Mouse (Mus musculus) ovary, adult 10 weeks (tissue): ENCODE results near the gene Olfr1414. TPM values are rescaled to one million over a fixed set of nuclear protein-coding genes. Genes with fewer than 3 reads are reported as not detected.

Experiments used
- polyA plus RNA-seq: library from polyadenylated mRNA; stranded (reverse); fragments of 350-450 nt; fragmentation: Illumina TruSeq; extraction: RNeasy Lipid Tissue Mini Kit (QIAGEN cat#74804); gene quantifications from one replicate; pipeline ENCODE4 v1.2.3, GENCODE M21; 2014

The Olfr1414 gene
- polyA plus RNA-seq: not detected

DNA sequence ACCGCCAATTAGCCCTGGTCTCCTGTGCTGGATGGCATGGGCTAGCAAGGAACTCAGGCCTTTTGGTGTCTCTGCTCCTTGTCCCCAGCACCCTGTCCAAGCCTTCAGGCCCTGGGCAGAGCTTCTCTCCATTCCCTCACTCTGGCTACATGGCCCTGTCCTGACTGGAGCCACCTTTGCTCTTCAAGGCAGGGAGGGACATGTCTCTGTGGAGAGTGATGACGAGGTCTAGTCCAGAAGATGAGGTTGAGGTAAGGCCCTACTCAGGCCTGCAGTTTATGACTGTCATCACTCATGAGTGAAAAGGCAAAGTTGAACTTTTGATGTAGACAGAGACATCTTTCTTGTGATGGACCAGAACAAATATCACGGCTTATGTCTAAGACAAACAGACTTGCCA, at the start of gene Olfr1414:
TSS of gene Olfr1414 (minus strand) at position 101 of the 400 bp plus-strand sequence.

DNA sequence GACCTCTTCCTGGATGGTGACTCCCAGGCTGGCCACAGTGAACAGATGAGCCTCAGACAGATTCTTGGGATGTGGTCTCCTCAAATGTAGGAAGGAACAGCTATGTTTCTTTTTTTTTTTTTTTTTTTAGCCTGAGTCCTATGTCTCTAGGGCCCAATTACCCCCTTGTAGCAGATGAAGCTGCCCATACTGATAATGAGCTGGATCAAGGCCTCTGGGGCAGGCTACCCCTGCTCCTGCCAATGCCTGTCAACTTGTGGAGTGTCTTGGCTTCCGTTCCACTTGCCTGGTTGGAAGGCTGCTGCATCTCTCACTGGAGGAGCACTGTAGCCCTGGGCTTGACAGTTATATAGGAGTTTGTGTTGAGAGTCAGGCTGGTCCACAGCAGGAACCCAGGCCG, 22.5 kb downstream of the Olfr1414 start, which contains the start of gene Olfr1415:
TSS of gene Olfr1415 (minus strand) at position 101 of the 400 bp plus-strand sequence.

DNA sequence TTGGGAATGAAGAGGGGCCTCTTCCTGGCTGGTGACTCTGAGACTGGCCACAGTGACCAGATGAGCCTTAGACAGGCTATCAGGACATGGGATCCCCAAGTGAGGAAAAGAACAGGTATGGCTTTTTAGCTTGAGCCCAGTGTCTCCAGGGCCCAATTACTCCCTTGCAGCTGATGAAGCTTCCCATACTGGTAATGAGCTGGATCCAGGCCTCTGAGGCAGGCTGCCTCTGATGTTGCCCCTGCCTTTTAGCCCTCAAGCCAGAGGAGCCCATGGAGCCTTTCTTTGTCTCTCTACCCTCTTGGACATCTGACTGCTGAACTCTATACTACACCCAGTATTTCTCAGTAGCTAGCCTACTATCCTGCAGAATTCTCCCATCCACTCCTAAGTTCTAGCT, 33.4 kb downstream of the Olfr1414 start, which contains the start of gene Olfr1416:
TSS of gene Olfr1416 (minus strand) at position 101 of the 400 bp plus-strand sequence.

DNA sequence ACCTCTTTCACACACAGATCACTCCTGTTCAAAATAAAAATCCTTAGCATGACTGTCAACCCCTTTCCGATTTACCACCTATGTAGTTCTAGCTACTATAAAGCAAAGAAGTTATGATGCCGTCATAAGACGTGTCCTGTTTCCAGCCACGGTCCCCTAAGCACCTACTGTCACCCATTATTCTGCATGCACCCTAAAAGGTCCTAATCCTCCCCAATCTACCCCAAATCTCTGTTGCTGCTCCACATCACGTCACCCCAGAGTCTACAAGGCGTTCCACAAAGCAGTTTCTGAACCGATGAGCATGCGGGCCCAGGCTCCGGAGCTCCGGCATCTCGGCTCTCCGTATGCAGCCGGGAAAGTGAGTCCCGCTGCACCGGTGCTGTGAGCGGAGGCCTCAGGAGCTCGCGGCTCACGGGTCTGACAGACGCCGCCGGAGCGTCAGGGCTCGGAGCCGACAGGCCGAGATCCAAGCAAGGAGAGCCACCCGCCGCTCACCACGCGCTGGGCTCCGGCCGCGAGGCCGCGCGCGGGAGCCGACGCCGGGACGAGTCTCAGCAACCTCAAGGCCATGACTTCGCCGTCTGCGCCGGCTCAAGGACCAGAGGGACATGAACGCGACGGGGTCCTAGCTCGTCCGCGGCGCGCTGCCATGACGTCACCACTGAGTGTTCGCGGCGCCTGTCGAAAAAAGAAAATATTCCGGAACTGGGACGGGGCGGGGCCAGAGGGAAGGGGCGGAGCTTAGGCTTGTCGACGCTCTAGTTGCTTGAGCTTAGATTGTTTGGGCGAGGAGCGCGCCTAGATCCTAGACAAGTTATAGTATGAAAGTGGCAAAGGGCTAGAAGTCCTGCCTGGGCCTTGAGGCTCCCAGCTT, 45.1 kb downstream of the Olfr1414 start, which contains the start of gene Ndufa10:
TSS of gene Ndufa10 (minus strand) at position 696 of the 877 bp plus-strand sequence.

Other genes with a start within 250 kb of the Olfr1414 start
- 139 TPM for gene Ndufa10, start 44.8 kb downstream of the Olfr1414 start, polyA plus RNA-seq
- not detected for gene Olfr1416, start 33.5 kb downstream of the Olfr1414 start, polyA plus RNA-seq
- gene Olfr1415, start 22.6 kb downstream of the Olfr1414 start, polyA plus RNA-seq: not detected
- gene Olfr1413, start 52.7 kb upstream of the Olfr1414 start, polyA plus RNA-seq: not detected
- gene Olfr1412, start 67.1 kb upstream of the Olfr1414 start, polyA plus RNA-seq: not detected
- gene Olfr1411, start 75.8 kb upstream of the Olfr1414 start, polyA plus RNA-seq: not detected
- gene Olfr1410, start 87.1 kb upstream of the Olfr1414 start, polyA plus RNA-seq: not detected
- not detected for gene Olfr12, start 99.1 kb upstream of the Olfr1414 start, polyA plus RNA-seq
- 47.2 TPM for gene Cops9, start 123.3 kb upstream of the Olfr1414 start, polyA plus RNA-seq
- not detected for gene Otos, start 130.2 kb upstream of the Olfr1414 start, polyA plus RNA-seq